Mouse (Mus musculus) stomach, embryonic 15.5 days (tissue): Measurements from ENCODE around the gene Tmem175. TPM values are rescaled to one million over a fixed set of nuclear protein-coding genes. Genes with fewer than 3 reads are reported as not detected.

ENCODE experiments used
- ATAC-seq: fragments of 200-750 bp; cut with Nextera tagmentation; 2 replicates; pipeline ENCODE4 v1.8.0; 2017; ENCODE audit warnings: low read depth, moderate number of reproducible peaks, moderate TSS enrichment; ENCODE audit not compliant: insufficient read depth, low FRiP score
- H3K27ac ChIP-seq: fragments of 300-500 bp; sonication (generic); 2 replicates; pipeline ENCODE4 v1.5.1; 2015; ENCODE audit warnings: mild to moderate bottlenecking, inconsistent platforms
- H3K27me3 ChIP-seq: fragments of 300-500 bp; sonication (generic); replicated peaks from 2 replicates; pipeline ENCODE4 v1.6.1; 2015; ENCODE audit warnings: inconsistent platforms
- H3K36me3 ChIP-seq: fragments of 300-500 bp; sonication (generic); 2 replicates; pipeline ENCODE4 v1.6.1; 2015; ENCODE audit warnings: inconsistent platforms
- H3K4me1 ChIP-seq: fragments of 300-500 bp; sonication (generic); 2 replicates; pipeline ENCODE4 v1.6.1; 2015; ENCODE audit warnings: inconsistent platforms
- H3K4me2 ChIP-seq: fragments of 300-500 bp; sonication (generic); 2 replicates; pipeline ENCODE4 v1.6.1; 2015; ENCODE audit warnings: mild to moderate bottlenecking, inconsistent platforms
- H3K4me3 ChIP-seq: fragments of 300-500 bp; sonication (generic); replicated peaks from 2 replicates; pipeline ENCODE4 v1.5.1; 2015; ENCODE audit warnings: inconsistent platforms
- H3K9ac ChIP-seq: fragments of 300-500 bp; sonication (generic); 2 replicates; pipeline ENCODE4 v1.6.1; 2015; ENCODE audit warnings: inconsistent platforms
- H3K9me3 ChIP-seq: fragments of 300-500 bp; sonication (generic); 2 replicates; pipeline ENCODE4 v1.6.1; 2016; ENCODE audit warnings: inconsistent platforms
- WGBS: fragments of 180-500 bp; shearing (Covaris S2); methylation state at CpG from one replicate; pipeline ENCODE4 v1.1.7; 2015; 5-methylcytosine and 5-hydroxymethylcytosine counted together
- polyA plus RNA-seq: library from polyadenylated mRNA; unstranded; fragments of >200 nt; fragmentation: Nextera tagmentation; extraction: Ambion mirVana; gene quantifications from 2 replicates; pipeline ENCODE4 v1.2.1, GENCODE M21; 2015

Tmem175 gene
- polyA plus RNA-seq, 1 experiment from 2014 or later = 23.9 TPM

- Histone ChIP-seq H3K4me1 (peaks cover 21% of the 10 kb centered on the region), H3K36me3 (no peaks in the 10 kb centered on the region), H3K9ac (no peak overlapping the region), H3K9me3 (no peaks in the 10 kb centered on the region), H3K4me2 (no peak overlapping the region), H3K4me3 (no peak overlapping the region), H3K27ac (no peak overlapping the region), H3K27me3 (no peaks in the 10 kb centered on the region)
- WGBS = 71% methylated on average over 4 of the region's 4 CpGs
- ATAC-seq = no peak
Measured at GRCm38 (mm10) chr5:108691152-108691551, 61.6 kb downstream of the Tmem175 start.

GRCm38 (mm10) chr5:108692271-108692670 is 62.7 kb downstream of the Tmem175 start, which contains the start of gene Fgfrl1:
Fgfrl1 (plus strand) TSS chr5:108692382.
- Histone ChIP-seq H3K9me3 (no peaks in the 10 kb centered on the region), H3K9ac (0 out of 2 replicates have a peak within 1 kb of the TSS, but pooled peaks have one; percentile 12), H3K27me3 (no peaks in the 10 kb centered on the region), H3K36me3 (no peaks in the 10 kb centered on the region), H3K4me1 (peaks cover 26% of the 10 kb centered on the region), H3K27ac (no peak within 1 kb of the TSS), H3K4me3 (peak within 1 kb of the TSS; percentile 75), H3K4me2 (peak within 1 kb of the TSS; percentile 75)
- peak; percentile 3; the same call in 1 of the 2 replicates for ATAC-seq
- WGBS = 3% methylated on average over 15 of the region's 18 CpGs

- H3K9me3 ChIP-seq = no peaks in the 10 kb centered on the region
- 1% methylated on average over 29 of the region's 43 CpGs for WGBS
- H3K9ac ChIP-seq = peak overlapping the region; percentile 56
- H3K4me2 ChIP-seq = peak overlapping the region; percentile 75
- peak; percentile 95 for ATAC-seq
- no peaks in the 10 kb centered on the region for H3K27me3 ChIP-seq
- peak overlapping the region; percentile 75 for H3K4me3 ChIP-seq
- H3K27ac ChIP-seq = peak overlapping the region; percentile 50; the same call in 1 of the 2 replicates
- H3K36me3 ChIP-seq = no peaks in the 10 kb centered on the region
- H3K4me1 ChIP-seq = peaks cover 31% of the 10 kb centered on the region
Measured at GRCm38 (mm10) chr5:108693872-108694288, 64.3 kb downstream of the Tmem175 start.

GRCm38 (mm10) chr5:108694352-108695261 is 65.0 kb downstream of the Tmem175 start:
- Histone ChIP-seq H3K4me3 (peak overlapping the region; percentile 75), H3K4me1 (peaks cover 34% of the 10 kb centered on the region), H3K9ac (peak overlapping the region; percentile 56), H3K4me2 (peak overlapping the region; percentile 75), H3K9me3 (no peaks in the 10 kb centered on the region), H3K27ac (peak overlapping the region; percentile 50), H3K27me3 (no peaks in the 10 kb centered on the region), H3K36me3 (no peaks in the 10 kb centered on the region)
- under 1% methylated on average over 92 of the region's 99 CpGs for WGBS
- peak; percentile 47 for ATAC-seq

- no peak overlapping the region for H3K9ac ChIP-seq
- H3K4me1 ChIP-seq = peaks cover 42% of the 10 kb centered on the region
- H3K4me2 ChIP-seq = 0 out of 2 replicates have a peak overlapping the region, but pooled peaks have one; percentile 75
- H3K36me3 ChIP-seq = no peaks in the 10 kb centered on the region
- no peaks in the 10 kb centered on the region for H3K27me3 ChIP-seq
- H3K9me3 ChIP-seq = no peaks in the 10 kb centered on the region
- no peak overlapping the region for H3K4me3 ChIP-seq
- WGBS = 87% methylated on average over 12 of the region's 12 CpGs
- no peak overlapping the region for H3K27ac ChIP-seq
- ATAC-seq = no peak
Measured at GRCm38 (mm10) chr5:108695861-108696260, 66.3 kb downstream of the Tmem175 start.

GRCm38 (mm10) chr5:108696542-108696941 is 67.0 kb downstream of the Tmem175 start:
- 79% methylated on average over 3 of the region's 3 CpGs for WGBS
- Histone ChIP-seq H3K4me1 (peaks cover 46% of the 10 kb centered on the region), H3K9ac (no peak overlapping the region), H3K36me3 (no peaks in the 10 kb centered on the region), H3K9me3 (no peaks in the 10 kb centered on the region), H3K27me3 (no peaks in the 10 kb centered on the region), H3K27ac (peak overlapping the region; percentile 61), H3K4me3 (no peak overlapping the region), H3K4me2 (0 out of 2 replicates have a peak overlapping the region, but pooled peaks have one; percentile 8)
- no peak for ATAC-seq

GRCm38 (mm10) chr5:108697341-108697753 is 67.8 kb downstream of the Tmem175 start:
- Histone ChIP-seq H3K4me2 (no peak overlapping the region), H3K9ac (no peak overlapping the region), H3K27me3 (no peaks in the 10 kb centered on the region), H3K4me3 (no peak overlapping the region), H3K27ac (peak overlapping the region; percentile 61), H3K4me1 (peaks cover 40% of the 10 kb centered on the region), H3K9me3 (no peaks in the 10 kb centered on the region), H3K36me3 (no peaks in the 10 kb centered on the region)
- WGBS = 30% methylated on average over 4 of the region's 4 CpGs
- ATAC-seq = no peak

Other genes with a start within 250 kb of the Tmem175 start
- gene Pde6b, start 241.4 kb upstream of the Tmem175 start, polyA plus RNA-seq = 0.18 and 0.39 TPM in 2 replicates
- gene Atp5k, start 195.3 kb upstream of the Tmem175 start, polyA plus RNA-seq = 401 and 426 TPM in 2 replicates
- gene Mfsd7a, start 180.9 kb upstream of the Tmem175 start, polyA plus RNA-seq = 0.52 and 0.69 TPM in 2 replicates
- gene Pcgf3, start 168.5 kb upstream of the Tmem175 start, polyA plus RNA-seq = 17.7 and 19.1 TPM in 2 replicates
- gene Cplx1, start 79.7 kb upstream of the Tmem175 start, polyA plus RNA-seq = 2.6 and 3.0 TPM in 2 replicates
- gene Gak, start within 50 bp of the Tmem175 start, polyA plus RNA-seq = 48.8 and 59.5 TPM in 2 replicates
- 13.4 and 13.9 TPM in 2 replicates for gene Idua, start 30.6 kb downstream of the Tmem175 start, polyA plus RNA-seq
- gene Dgkq, start 39.9 kb downstream of the Tmem175 start, polyA plus RNA-seq = 10.6 and 11.0 TPM in 2 replicates
- 2.3 and 2.6 TPM in 2 replicates for gene Slc26a1, start 45.8 kb downstream of the Tmem175 start, polyA plus RNA-seq
- gene Fgfrl1, start 62.6 kb downstream of the Tmem175 start, polyA plus RNA-seq = 25.9 and 26.4 TPM in 2 replicates
- 0.22 and 0.39 TPM in 2 replicates for gene Rnf212, start 145.2 kb downstream of the Tmem175 start, polyA plus RNA-seq
- 4.3 and 5.8 TPM in 2 replicates for gene Tmed11, start 165.6 kb downstream of the Tmem175 start, polyA plus RNA-seq
- gene Vmn2r8, start 179.1 kb downstream of the Tmem175 start, polyA plus RNA-seq = 0.01 and 0.04 TPM in 2 replicates
- gene Vmn2r9, start 222.8 kb downstream of the Tmem175 start, polyA plus RNA-seq = not detected in 2 replicates